Mouse (Mus musculus) testis, postnatal 10 days (tissue): ENCODE data around the gene Vasn.

Experiments
- DNase-seq: peaks from one replicate; pipeline ENCODE4 v3.0.0; 2021; ENCODE audit warnings: low spot score

Gene Vasn

GRCm38 (mm10) chr16:4639831-4640237, at the start of gene Vasn, which contains the start of gene Dnaja3:
Vasn (plus strand) TSS chr16:4639941.
Dnaja3 (plus strand) TSS chr16:4639989.
- peak; percentile 95 for DNase-seq

- DNase-seq = no peak
Observed at GRCm38 (mm10) chr16:4590236-4590635, 49.5 kb upstream of the Vasn start.

- peak; percentile 77 for DNase-seq
Observed at GRCm38 (mm10) chr16:4592909-4593875, 46.5 kb upstream of the Vasn start.

GRCm38 (mm10) chr16:4593971-4594813, 45.5 kb upstream of the Vasn start, which contains the start of gene Glis2:
Glis2 (plus strand) TSS chr16:4594713.
- peak; percentile 80 for DNase-seq

GRCm38 (mm10) chr16:4594814-4595526, 44.8 kb upstream of the Vasn start:
- peak; percentile 75 for DNase-seq

- peak; percentile 78 for DNase-seq
Observed at GRCm38 (mm10) chr16:4595527-4595963, 44.2 kb upstream of the Vasn start.

GRCm38 (mm10) chr16:4596141-4596728, 43.5 kb upstream of the Vasn start:
- DNase-seq = no peak

- no peak for DNase-seq
Observed at GRCm38 (mm10) chr16:4596836-4597235, 42.9 kb upstream of the Vasn start.

- DNase-seq = peak; percentile 64
Observed at GRCm38 (mm10) chr16:4597296-4597695, 42.4 kb upstream of the Vasn start.

- no peak for DNase-seq
Observed at GRCm38 (mm10) chr16:4598041-4598440, 41.7 kb upstream of the Vasn start.

GRCm38 (mm10) chr16:4598891-4599543, 40.7 kb upstream of the Vasn start:
- DNase-seq = no peak

- no peak for DNase-seq
Observed at GRCm38 (mm10) chr16:4599616-4600015, 40.1 kb upstream of the Vasn start.

- no peak for DNase-seq
Observed at GRCm38 (mm10) chr16:4600701-4601310, 38.9 kb upstream of the Vasn start.

- DNase-seq = no peak
Observed at GRCm38 (mm10) chr16:4602189-4602588, 37.6 kb upstream of the Vasn start.

- peak; percentile 66 for DNase-seq
Observed at GRCm38 (mm10) chr16:4602766-4603452, 36.8 kb upstream of the Vasn start.

GRCm38 (mm10) chr16:4603453-4603837, 36.3 kb upstream of the Vasn start:
- DNase-seq = no peak

GRCm38 (mm10) chr16:4604293-4604837, 35.4 kb upstream of the Vasn start:
- DNase-seq = no peak

- no peak for DNase-seq
Observed at GRCm38 (mm10) chr16:4605514-4606131, 34.1 kb upstream of the Vasn start.
